Mouse (Mus musculus): ENCODE measurements around the gene Idh1. TPM values are rescaled to one million over a fixed set of nuclear protein-coding genes. Genes with fewer than 3 reads are reported as not detected.

Gene Idh1
- polyA plus RNA-seq, 1 experiment = 130 TPM

DNA sequence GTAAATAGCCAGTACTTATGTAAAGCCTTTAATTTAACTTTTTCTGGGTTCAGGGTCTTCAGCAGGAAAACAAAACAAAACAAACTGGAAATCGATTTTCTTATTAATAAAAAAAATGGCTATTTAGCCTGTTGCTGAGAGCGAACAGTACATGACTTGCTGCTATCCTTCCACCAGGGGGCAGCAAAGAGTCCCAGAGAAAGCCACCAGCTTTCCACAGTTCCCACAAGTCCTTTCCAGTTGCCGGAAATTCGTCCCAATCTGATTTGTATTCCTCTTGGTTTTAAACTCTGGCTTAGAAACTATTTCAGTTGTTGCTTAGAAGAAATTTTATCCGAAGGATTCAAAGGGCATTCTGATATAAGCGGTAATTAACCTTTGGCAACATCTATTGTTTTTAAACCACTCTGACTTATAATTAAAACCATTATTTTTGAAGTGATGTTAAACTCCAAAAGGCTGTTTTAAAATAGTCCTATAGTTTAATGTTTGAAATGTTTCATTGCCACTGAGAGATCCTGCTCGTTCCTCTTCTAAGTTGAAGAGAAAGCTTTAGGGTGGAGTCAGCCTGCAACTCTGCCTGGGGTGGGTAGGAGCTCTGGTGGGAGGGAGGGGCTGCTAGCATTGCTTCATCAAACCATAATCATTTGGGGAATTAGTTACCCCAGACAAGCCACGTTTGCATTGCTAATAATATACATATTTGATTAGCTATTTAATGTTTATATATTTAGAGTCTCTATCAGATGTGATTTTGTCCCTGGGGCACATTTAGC lies 74.1 kb downstream of the Idh1 start:
- Histone ChIP-seq H3K4me1 (ENCODE audit: control insufficient read depth, insufficient read depth, low read length) (peaks cover 3% of the 10 kb centered on the region), H3K9ac (ENCODE audit: low read depth, poor library complexity, severe bottlenecking) (peak overlapping the region; percentile 49), H3K27me3 (ENCODE audit: control insufficient read depth, insufficient read depth, low read length, poor library complexity, severe bottlenecking) (no peaks in the 10 kb centered on the region), H3K9me3 (replicated peaks; ENCODE audit: control insufficient read depth, insufficient read depth, low read length, poor library complexity, severe bottlenecking) (no peaks in the 10 kb centered on the region), H3K36me3 (ENCODE audit: control insufficient read depth, insufficient read depth, low read length, poor library complexity, severe bottlenecking) (no peaks in the 10 kb centered on the region), H3K27ac (ENCODE audit: insufficient read depth, low read length) (no peak overlapping the region), H3K4me3 (ENCODE audit: low read depth, low read length) (no peak overlapping the region; the same call in 1 of the 2 replicates)
- TF ChIP-seq CTCF (IDR thresholded peaks at IDR 0.05; ENCODE audit: low read depth, low read length) = peak; percentile 75
- no peak for TF ChIP-seq EP300 (IDR thresholded peaks at IDR 0.05; ENCODE audit: insufficient read depth, low read depth, low read length)

DNA sequence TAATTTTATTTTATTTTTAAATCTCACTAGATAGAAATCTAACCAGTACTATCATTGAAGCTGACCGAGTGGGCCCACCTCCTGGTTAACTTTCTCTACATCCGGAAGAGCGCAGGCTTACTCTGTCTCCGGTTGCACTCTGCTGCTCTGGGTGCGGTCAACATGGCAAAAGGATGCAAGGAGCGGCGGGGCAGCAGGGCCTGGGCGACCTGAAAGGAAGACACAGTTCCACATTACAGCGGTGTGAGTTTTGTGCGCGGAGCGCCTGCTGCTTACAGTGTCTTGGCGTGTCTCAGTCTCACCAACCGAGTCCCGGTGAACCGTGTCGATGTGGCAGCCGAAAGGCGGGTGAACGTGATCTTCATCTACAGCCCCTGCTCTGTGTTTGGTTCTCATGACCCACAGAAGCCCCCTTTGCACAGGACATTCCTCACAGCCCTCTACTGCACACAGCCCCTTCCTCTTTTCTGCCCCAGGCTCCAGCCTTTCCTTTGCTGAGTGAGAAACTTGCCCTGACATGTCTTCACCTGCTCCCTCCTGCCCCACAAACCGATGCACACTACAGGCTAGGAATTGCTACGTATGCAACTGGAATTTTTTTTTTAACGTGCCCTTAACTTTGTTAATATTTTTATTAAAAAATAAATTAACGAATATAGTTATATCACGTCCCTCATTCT lies 76.4 kb downstream of the Idh1 start:
- TF ChIP-seq EP300 (IDR thresholded peaks at IDR 0.05; ENCODE audit: insufficient read depth, low read depth, low read length) (peak; percentile 59), CTCF (IDR thresholded peaks at IDR 0.05; ENCODE audit: low read depth, low read length) (no peak), POLR2A (IDR thresholded peaks at IDR 0.05; ENCODE audit: insufficient read depth, low read length) (peak; percentile 28)
- H3K4me3 ChIP-seq (ENCODE audit: low read depth, low read length) = peak overlapping the region; percentile 68

DNA sequence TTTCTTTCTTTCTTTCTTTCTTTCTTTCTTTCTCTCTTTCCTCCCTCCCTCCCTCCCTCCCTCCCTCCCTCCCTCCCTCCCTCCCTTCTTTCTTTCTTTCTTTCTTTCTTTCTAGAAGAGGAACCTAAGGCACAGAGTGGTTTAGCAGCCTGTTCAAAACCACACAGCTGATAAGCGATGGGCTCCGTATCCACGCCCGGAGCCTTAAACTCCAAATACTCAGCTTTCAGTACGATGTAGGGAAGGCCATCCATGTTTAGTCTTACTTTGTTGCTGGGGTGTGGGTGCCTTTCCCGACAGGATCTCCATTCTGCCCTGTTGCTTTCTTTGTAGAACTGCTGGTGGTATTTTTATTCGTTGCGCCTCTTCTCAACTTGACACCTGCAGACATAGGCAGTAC lies 77.1 kb downstream of the Idh1 start:
- Histone ChIP-seq H3K27ac (ENCODE audit: insufficient read depth, low read length) (peak overlapping the region; percentile 66), H3K9me3 (replicated peaks; ENCODE audit: control insufficient read depth, insufficient read depth, low read length, poor library complexity, severe bottlenecking) (no peaks in the 10 kb centered on the region), H3K4me3 (ENCODE audit: low read depth, low read length) (peak overlapping the region; percentile 68), H3K9ac (ENCODE audit: low read depth, poor library complexity, severe bottlenecking) (peak overlapping the region; percentile 54), H3K4me1 (ENCODE audit: control insufficient read depth, insufficient read depth, low read length) (peaks cover 3% of the 10 kb centered on the region), H3K27me3 (ENCODE audit: control insufficient read depth, insufficient read depth, low read length, poor library complexity, severe bottlenecking) (no peaks in the 10 kb centered on the region), H3K36me3 (ENCODE audit: control insufficient read depth, insufficient read depth, low read length, poor library complexity, severe bottlenecking) (no peaks in the 10 kb centered on the region)
- no peak for TF ChIP-seq EP300 (IDR thresholded peaks at IDR 0.05; ENCODE audit: insufficient read depth, low read depth, low read length)
- TF ChIP-seq CTCF (IDR thresholded peaks at IDR 0.05; ENCODE audit: low read depth, low read length) = no peak
- TF ChIP-seq POLR2A (IDR thresholded peaks at IDR 0.05; ENCODE audit: insufficient read depth, low read length) = no peak

More for the DNA sequence above, 76.4 kb downstream of the Idh1 start:
- H3K9me3 ChIP-seq (replicated peaks; ENCODE audit: control insufficient read depth, insufficient read depth, low read length, poor library complexity, severe bottlenecking) = no peaks in the 10 kb centered on the region
- peaks cover 3% of the 10 kb centered on the region for H3K4me1 ChIP-seq (ENCODE audit: control insufficient read depth, insufficient read depth, low read length)
- H3K36me3 ChIP-seq (ENCODE audit: control insufficient read depth, insufficient read depth, low read length, poor library complexity, severe bottlenecking) = no peaks in the 10 kb centered on the region
- no peaks in the 10 kb centered on the region for H3K27me3 ChIP-seq (ENCODE audit: control insufficient read depth, insufficient read depth, low read length, poor library complexity, severe bottlenecking)
- peak overlapping the region; percentile 54 for H3K9ac ChIP-seq (ENCODE audit: low read depth, poor library complexity, severe bottlenecking)
- H3K27ac ChIP-seq (ENCODE audit: insufficient read depth, low read length) = peak overlapping the region; percentile 66

Other genes starting within 250 kb of the Idh1 start
- 9.5 and 12.4 TPM in 2 replicates for gene Plekhm3, start 229.7 kb downstream of the Idh1 start, polyA plus RNA-seq (2011; ENCODE audit: insufficient read depth, insufficient read length, low read depth, missing spikeins)
- not detected in 2 replicates for gene Akr1cl, start 153.7 kb downstream of the Idh1 start, polyA plus RNA-seq (2011; ENCODE audit: insufficient read depth, insufficient read length, low read depth, missing spikeins)
- not detected in 2 replicates for gene Cryge, start 135.4 kb downstream of the Idh1 start, polyA plus RNA-seq (2011; ENCODE audit: insufficient read depth, insufficient read length, low read depth, missing spikeins)
- gene Crygd, start 123.0 kb downstream of the Idh1 start, polyA plus RNA-seq (2011; ENCODE audit: insufficient read depth, insufficient read length, low read depth, missing spikeins) = not detected in 2 replicates
- gene Crygc, start 112.8 kb downstream of the Idh1 start, polyA plus RNA-seq (2011; ENCODE audit: insufficient read depth, insufficient read length, low read depth, missing spikeins) = not detected in 2 replicates
- not detected in 2 replicates for gene Crygb, start 104.2 kb downstream of the Idh1 start, polyA plus RNA-seq (2011; ENCODE audit: insufficient read depth, insufficient read length, low read depth, missing spikeins)
- gene Cryga, start 83.1 kb downstream of the Idh1 start, polyA plus RNA-seq (2011; ENCODE audit: insufficient read depth, insufficient read length, low read depth, missing spikeins) = not detected in 2 replicates
- gene Gm28845, start 66.9 kb downstream of the Idh1 start, polyA plus RNA-seq (2011; ENCODE audit: insufficient read depth, insufficient read length, low read depth, missing spikeins) = not detected in 2 replicates
- gene D630023F18Rik, start 63.3 kb downstream of the Idh1 start, polyA plus RNA-seq (2011; ENCODE audit: insufficient read depth, insufficient read length, low read depth, missing spikeins) = 7.2 and 9.9 TPM in 2 replicates
- 53.6 and 59.9 TPM in 2 replicates for gene Pikfyve, start 183 bp upstream of the Idh1 start, polyA plus RNA-seq (2011; ENCODE audit: insufficient read depth, insufficient read length, low read depth, missing spikeins)
- not detected in 2 replicates for gene Pth2r, start 95.6 kb upstream of the Idh1 start, polyA plus RNA-seq (2011; ENCODE audit: insufficient read depth, insufficient read length, low read depth, missing spikeins)

All from ES-Bruce4 (cell line).